Mouse (Mus musculus) MEL (cell line): ENCODE data around the gene Id3.
A peak's percentile ranks its signal among the peaks of the same experiment; 100 is the strongest.

ENCODE experiments used
- CTCF ChIP-seq, 3 experiments: IDR thresholded peaks in 2 of 3; conservative IDR thresholded peaks in 1 of 3; 2 replicates each; pipeline ENCODE4 v1.5.1; 2011 to 2012; ENCODE audit warnings: low read length in 3 of 3, low read depth in 2 of 3, mild to moderate bottlenecking in 2 of 3, improper control_type of control experiment in 1 of 3, inconsistent platforms in 1 of 3, mixed read lengths in 1 of 3, moderate library complexity in 1 of 3; ENCODE audit not compliant: control insufficient read depth in 1 of 3, insufficient read depth in 1 of 3, poor library complexity in 1 of 3, severe bottlenecking in 1 of 3
- EP300 ChIP-seq, 2 experiments: IDR thresholded peaks; 2 replicates each; pipeline ENCODE4 v1.6.1; 2011; ENCODE audit warnings: improper control_type of control experiment in 2 of 2, low read length in 2 of 2, low read depth in 1 of 2, mild to moderate bottlenecking in 1 of 2
- MAFK ChIP-seq: IDR thresholded peaks from 2 replicates; pipeline ENCODE4 v1.6.1; 2011; ENCODE audit warnings: low read depth, mild to moderate bottlenecking, low read length, improper control_type of control experiment, borderline replicate concordance
- MYB ChIP-seq: IDR thresholded peaks from 2 replicates; pipeline ENCODE4 v1.6.1; 2011; ENCODE audit warnings: mild to moderate bottlenecking, low read depth, low read length, improper control_type of control experiment
- NRF1 ChIP-seq: IDR thresholded peaks from 2 replicates; pipeline ENCODE4 v1.6.1; 2014; ENCODE audit warnings: low read depth, mild to moderate bottlenecking, inconsistent platforms, low read length, improper control_type of control experiment, moderate library complexity; ENCODE audit not compliant: poor library complexity, insufficient read depth, severe bottlenecking
- POLR2A ChIP-seq, 2 experiments: IDR thresholded peaks; 2 replicates each; pipeline ENCODE4 v1.6.1; 2011 to 2012; ENCODE audit warnings: low read length in 2 of 2, mild to moderate bottlenecking in 2 of 2, control low read depth in 1 of 2, improper control_type of control experiment in 1 of 2, low read depth in 1 of 2, moderate library complexity in 1 of 2; ENCODE audit not compliant: control insufficient read depth in 1 of 2, insufficient read depth in 1 of 2, poor library complexity in 1 of 2
- TCF12 ChIP-seq: IDR thresholded peaks from 2 replicates; pipeline ENCODE4 v1.6.1; 2014; ENCODE audit warnings: low read depth, mild to moderate bottlenecking, inconsistent platforms, low read length, improper control_type of control experiment, moderate library complexity
- ZKSCAN1 ChIP-seq: IDR thresholded peaks from 2 replicates; pipeline ENCODE4 v1.6.1; 2012; ENCODE audit warnings: low read depth, mild to moderate bottlenecking, inconsistent platforms, low read length, improper control_type of control experiment, moderate library complexity

- TF ChIP-seq CTCF (IDR thresholded peaks at IDR 0.05 in 2 of 3, conservative IDR thresholded peaks at IDR 0.05 in 1 of 3; ENCODE audit: control insufficient read depth in 1 of 3, insufficient read depth in 1 of 3, low read depth in 2 of 3, low read length in 3 of 3, poor library complexity in 1 of 3, severe bottlenecking in 1 of 3) (peak; percentile 46 to 53 (median 53)), NRF1 (no peak), MAFK (no peak), MYB (no peak), POLR2A (IDR thresholded peaks at IDR 0.05; ENCODE audit: control insufficient read depth in 1 of 2, insufficient read depth in 1 of 2, low read depth in 1 of 2, low read length in 2 of 2, poor library complexity in 1 of 2) (no peak), ZKSCAN1 (no peak), TCF12 (no peak), EP300 (IDR thresholded peaks at IDR 0.05; ENCODE audit: low read depth in 1 of 2, low read length in 2 of 2) (no peak)
These were observed 45.9 kb downstream of the Id3 start for GRCm38 (mm10) chr4:136188973-136189737.
